In the genomic region with DNA sequence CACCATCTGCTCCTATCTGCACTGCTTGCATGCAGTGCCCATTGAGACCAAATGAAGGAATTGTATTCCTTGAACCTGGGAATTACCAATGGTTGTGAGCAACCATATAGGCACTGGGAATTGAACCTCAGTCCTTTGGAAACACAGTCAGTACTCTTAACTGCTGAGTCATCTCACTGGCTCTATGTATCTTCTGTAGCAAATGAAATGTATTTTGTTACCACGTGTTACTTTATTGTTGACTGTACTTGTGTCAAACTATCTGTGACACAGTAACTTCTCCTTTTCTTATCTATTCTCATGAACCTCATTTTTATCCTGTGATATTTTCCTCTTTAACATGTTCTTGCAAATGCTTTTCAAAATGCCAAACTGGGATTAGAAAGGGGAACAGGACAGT, we compare ENCODE assay signal across 26 mouse cellular contexts.
"Had no signal": no experiment of that assay in that cellular context is flagged by ENCODE, and none has a peak within 500 bp of the region (broad histone marks: within the 10 kb centered on the region; RNA-seq: fewer than 3 reads in every experiment).

No protein-coding gene starts in this region.

- H3K9me3 ChIP-seq: heart, embryonic 13.5 days; heart, embryonic 15.5 days; hindbrain, embryonic 10.5 days; hindbrain, embryonic 12.5 days; intestine, embryonic 15.5 days; limb, embryonic 13.5 days; limb, embryonic 15.5 days; liver, embryonic 12.5 days had no signal

- H3K9ac ChIP-seq: heart, embryonic 13.5 days; heart, embryonic 15.5 days; hindbrain, embryonic 12.5 days; hindbrain, embryonic 14.5 days; intestine, embryonic 15.5 days; limb, embryonic 13.5 days; limb, embryonic 15.5 days; liver, embryonic 12.5 days had no signal

- ATAC-seq: hindbrain, embryonic 16.5 days; inflammation-experienced regulatory T-cells, adult 6 months; intestine, embryonic 15.5 days; intestine, postnatal 0 days; liver, embryonic 12.5 days had no signal

- H3K27ac ChIP-seq: heart, adult 2 months; heart, embryonic 13.5 days; heart, embryonic 15.5 days; hindbrain, embryonic 10.5 days; hindbrain, embryonic 12.5 days; hindbrain, embryonic 14.5 days; intestine, embryonic 15.5 days; limb, embryonic 13.5 days; limb, embryonic 15.5 days; liver, embryonic 12.5 days had no signal

- H3K4me1 ChIP-seq: heart, embryonic 15.5 days; hindbrain, embryonic 10.5 days; hindbrain, embryonic 12.5 days; intestine, embryonic 15.5 days; limb, embryonic 13.5 days; limb, embryonic 15.5 days; liver, embryonic 12.5 days had no signal

- H3K36me3 ChIP-seq: heart, embryonic 13.5 days; heart, embryonic 15.5 days; hindbrain, embryonic 10.5 days; hindbrain, embryonic 12.5 days; intestine, embryonic 15.5 days; limb, embryonic 13.5 days; limb, embryonic 15.5 days; liver, embryonic 12.5 days had no signal

- H3K27me3 ChIP-seq: heart, embryonic 13.5 days; heart, embryonic 15.5 days; hindbrain, embryonic 12.5 days; intestine, embryonic 15.5 days; limb, embryonic 13.5 days; limb, embryonic 15.5 days; liver, embryonic 12.5 days had no signal

- DNase-seq: gastrocnemius, postnatal 14 days; gastrocnemius, postnatal 36 days; heart, adult 11 months; heart, adult 2 months; heart, postnatal 14 days; heart, postnatal 36 days; kidney, adult 18-20 months; kidney, adult 8-10 months; kidney, postnatal 10 days; kidney, postnatal 25 days; layer of hippocampus, adult 9-11 months; layer of hippocampus, postnatal 36 days; left cerebral cortex, postnatal 4 days had no signal

- H3K4me2 ChIP-seq: heart, embryonic 11.5 days; heart, embryonic 13.5 days; heart, embryonic 15.5 days; hindbrain, embryonic 12.5 days; hindbrain, embryonic 14.5 days; intestine, embryonic 15.5 days; limb, embryonic 13.5 days; limb, embryonic 15.5 days; liver, embryonic 12.5 days had no signal

- H3K4me3 ChIP-seq: heart, adult 2 months; heart, embryonic 13.5 days; heart, embryonic 15.5 days; hindbrain, embryonic 10.5 days; hindbrain, embryonic 12.5 days; intestine, embryonic 15.5 days; limb, embryonic 13.5 days; limb, embryonic 15.5 days; liver, embryonic 12.5 days had no signal
